Mouse (Mus musculus) spleen, postnatal 4 days (tissue): ENCODE measurements around the gene Treh.
"Not testable (repeated sequence)": the region's sequence is repeated elsewhere in the genome, so short reads cannot be mapped to it uniquely, and the experiment has no call there.

Experiments
- DNase-seq, 2 experiments: peaks; one replicate each; pipeline ENCODE4 v3.0.0; 2022; ENCODE audit warnings: low spot score in 2 of 2

Gene Treh

DNA sequence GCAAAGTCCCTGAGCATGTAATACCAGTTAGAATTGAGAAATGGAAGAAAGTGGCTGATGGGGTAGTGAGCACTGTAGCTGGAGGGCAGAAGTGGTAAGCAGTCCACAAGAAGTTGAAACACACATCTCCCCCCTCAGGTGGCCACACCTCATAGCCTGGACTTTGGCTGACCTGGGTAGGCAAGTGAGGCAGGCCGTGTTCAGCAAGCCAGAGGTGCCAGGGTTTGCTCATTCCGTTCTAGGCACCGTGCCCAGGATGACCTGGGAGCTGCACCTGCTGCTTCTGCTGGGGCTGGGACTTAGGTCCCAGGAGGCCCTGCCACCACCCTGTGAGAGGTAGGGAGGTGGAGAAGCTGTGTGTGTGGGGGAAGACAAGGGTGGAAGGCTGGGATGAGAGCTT is at the start of gene Treh:
Gene Treh, plus strand, starts transcription at position 229 of the 400 bp plus-strand sequence.
- no peak for DNase-seq

DNA sequence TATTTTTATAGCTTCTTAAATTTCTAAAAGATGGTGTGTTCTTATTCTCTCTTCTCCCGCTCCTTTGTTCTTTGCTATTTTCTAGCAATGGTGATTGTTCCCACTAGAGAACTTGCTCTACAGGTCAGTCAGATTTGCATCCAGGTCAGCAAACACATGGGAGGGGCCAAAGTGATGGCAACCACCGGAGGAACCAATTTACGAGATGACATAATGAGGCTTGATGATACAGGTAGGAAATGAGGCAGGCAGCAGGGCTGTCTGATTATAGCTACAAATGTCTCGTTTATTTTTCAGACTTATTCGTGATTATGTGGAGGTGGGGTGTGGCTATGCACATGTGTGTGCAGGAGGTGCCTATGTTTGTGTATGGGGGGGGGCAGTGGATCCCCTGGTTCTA is 48.6 kb upstream of the Treh start:
- no peak for DNase-seq

DNA sequence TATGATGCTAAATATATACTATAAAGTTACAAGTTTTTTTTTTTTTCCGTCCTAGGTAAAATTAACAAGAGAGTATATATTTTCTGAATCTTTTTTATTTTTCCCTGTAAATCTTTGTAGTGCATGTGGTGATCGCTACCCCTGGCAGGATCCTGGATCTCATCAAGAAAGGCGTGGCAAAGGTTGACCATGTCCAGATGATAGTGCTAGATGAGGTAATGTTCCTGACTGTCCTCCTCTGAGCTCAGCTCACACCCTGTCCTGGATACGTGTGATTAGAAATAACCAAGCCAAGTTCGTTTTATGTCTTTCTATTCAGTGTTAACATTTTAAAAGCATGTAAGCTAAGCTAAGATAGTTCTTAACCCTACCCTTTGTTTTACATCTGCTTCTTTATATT is 46.8 kb upstream of the Treh start:
- no peak for DNase-seq

- DNase-seq, result no peak
These were observed 35.4 kb upstream of the Treh start for GRCm38 (mm10) chr9:44637551-44638169.

DNA sequence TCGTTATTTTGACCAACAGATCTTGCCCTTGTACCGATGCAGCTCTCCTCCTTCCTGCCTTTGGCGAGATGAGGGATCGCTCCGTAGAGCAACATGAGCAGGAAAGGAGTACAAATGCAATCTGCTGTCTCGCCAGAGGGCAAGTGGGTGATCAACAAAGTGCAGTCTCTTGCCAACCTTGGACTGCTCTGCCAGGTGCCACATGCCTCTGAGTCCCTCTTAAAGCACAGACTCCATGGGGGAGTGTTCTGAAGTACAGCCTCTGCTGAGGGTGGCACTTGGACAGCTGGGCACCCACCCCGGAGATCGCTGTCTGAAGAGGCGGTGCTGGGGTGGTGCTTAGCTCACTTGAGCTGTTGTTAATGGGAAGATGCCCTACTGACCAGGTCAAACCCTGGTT is 34.3 kb upstream of the Treh start:
- DNase-seq, result not testable (repeated sequence)

GRCm38 (mm10) chr9:44640028-44640427 is 33.0 kb upstream of the Treh start:
- not testable (repeated sequence) for DNase-seq

- no peak for DNase-seq
These were observed 32.2 kb upstream of the Treh start for GRCm38 (mm10) chr9:44640646-44641357.

DNA sequence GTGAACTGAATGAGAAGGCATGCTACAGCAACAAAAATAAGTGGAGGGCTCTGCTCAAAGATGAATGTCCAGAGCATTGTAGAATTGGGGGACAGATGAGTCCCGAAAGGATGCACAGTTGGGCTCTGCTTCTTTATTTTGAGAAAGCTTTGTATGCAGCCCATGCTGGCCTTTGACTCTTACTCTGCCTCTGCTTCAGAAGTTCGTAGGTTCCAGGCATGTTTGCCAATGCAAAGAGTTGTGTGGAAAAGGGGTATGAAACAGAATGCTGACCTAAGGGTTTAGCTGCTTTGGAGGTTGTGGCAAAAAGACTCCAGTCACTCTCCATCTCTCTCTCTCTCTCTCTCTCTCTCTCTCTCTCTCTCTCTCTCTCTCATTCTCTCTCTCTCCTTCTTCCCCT is 31.4 kb upstream of the Treh start:
- DNase-seq, result no peak

DNA sequence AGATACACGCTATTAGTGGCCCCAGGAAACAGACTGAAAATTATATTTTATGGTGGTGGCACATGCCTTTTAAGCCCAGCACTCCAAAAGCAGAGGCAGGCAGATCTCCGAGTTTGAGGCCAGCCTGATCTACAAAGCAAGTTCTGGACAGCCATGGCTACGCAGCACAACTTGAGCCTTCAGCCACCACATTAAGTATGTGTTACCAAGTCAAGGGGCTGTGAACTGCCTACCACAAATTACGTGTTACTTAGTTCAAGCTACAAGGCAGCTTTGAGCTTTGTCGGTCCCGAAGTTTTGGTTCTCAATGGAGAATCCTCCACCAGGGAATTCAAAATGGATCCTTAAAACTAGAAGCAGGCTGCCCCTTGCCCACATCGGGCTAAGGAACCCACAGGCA is 29.9 kb upstream of the Treh start:
- no peak for DNase-seq

GRCm38 (mm10) chr9:44644186-44644585 is 28.8 kb upstream of the Treh start:
- no peak for DNase-seq

GRCm38 (mm10) chr9:44645481-44645880 is 27.6 kb upstream of the Treh start:
- no peak for DNase-seq

DNA sequence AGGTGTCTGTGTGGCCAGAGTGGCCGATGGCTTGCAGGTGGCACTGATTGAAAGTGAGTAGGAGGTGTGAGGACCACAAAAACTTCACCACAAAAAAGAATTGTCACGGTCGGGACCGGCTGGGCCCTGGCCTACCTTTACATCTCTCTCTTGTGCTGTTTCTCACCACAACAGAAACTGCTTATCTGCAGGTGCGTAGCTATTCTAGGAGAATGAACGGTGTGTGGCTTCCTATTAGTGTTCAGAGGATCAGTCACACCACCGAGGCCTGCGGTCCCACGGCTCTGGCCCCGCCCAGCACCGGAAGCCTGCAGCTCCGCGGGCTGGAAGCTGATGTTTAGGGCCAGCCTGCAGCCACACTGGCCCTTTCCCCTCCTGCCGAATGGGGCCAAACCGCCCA is 27.1 kb upstream of the Treh start:
- peak; percentile 68 to 83 for DNase-seq

GRCm38 (mm10) chr9:44646366-44646765 is 26.7 kb upstream of the Treh start:
- no peak for DNase-seq

- DNase-seq, result no peak
These were observed 26.0 kb upstream of the Treh start for GRCm38 (mm10) chr9:44647026-44647425.

- no peak for DNase-seq
These were observed 25.4 kb upstream of the Treh start for GRCm38 (mm10) chr9:44647656-44648055.

GRCm38 (mm10) chr9:44648881-44649281 is 24.2 kb upstream of the Treh start:
- DNase-seq, result no peak

DNA sequence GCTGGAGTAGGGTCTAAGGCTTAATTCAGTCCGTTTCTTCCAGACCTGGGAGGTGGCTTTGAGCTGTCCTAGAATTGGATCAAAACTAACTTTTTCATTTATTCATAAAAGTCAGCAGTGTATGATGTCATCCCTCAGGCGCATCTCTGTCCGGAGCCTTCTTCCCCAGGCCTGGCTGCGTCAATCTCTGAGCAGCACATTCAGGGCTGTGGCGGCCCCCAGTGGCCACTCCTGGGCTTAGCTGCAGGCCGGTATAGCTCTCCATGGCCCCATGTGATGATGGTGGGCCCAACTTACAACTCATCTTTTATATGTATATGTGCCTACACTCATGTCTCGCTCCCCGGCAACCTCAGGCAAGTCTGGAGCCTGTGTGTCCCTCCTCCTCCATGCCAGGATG is 21.0 kb upstream of the Treh start:
- peak; percentile 71 to 87 for DNase-seq

DNA sequence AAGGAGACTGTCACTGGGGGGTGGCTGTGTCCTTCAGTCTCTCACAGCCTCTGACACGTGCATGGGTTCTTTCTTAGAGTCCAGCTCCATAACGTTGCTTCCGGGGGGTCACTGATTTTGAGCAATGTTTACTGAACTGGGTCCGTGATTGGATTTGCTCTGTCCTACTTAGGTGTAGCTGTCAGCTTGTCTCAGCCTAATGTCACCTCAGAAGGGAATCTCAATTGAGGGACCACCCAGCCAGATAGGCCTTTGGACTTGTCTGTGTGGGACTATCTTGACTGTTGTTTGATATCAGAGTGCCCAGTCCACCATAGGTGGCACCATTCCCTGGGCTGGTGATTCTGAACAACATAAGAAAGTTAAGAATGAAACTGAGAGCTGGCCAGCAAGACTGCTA is 19.1 kb upstream of the Treh start:
- DNase-seq, result no peak

DNA sequence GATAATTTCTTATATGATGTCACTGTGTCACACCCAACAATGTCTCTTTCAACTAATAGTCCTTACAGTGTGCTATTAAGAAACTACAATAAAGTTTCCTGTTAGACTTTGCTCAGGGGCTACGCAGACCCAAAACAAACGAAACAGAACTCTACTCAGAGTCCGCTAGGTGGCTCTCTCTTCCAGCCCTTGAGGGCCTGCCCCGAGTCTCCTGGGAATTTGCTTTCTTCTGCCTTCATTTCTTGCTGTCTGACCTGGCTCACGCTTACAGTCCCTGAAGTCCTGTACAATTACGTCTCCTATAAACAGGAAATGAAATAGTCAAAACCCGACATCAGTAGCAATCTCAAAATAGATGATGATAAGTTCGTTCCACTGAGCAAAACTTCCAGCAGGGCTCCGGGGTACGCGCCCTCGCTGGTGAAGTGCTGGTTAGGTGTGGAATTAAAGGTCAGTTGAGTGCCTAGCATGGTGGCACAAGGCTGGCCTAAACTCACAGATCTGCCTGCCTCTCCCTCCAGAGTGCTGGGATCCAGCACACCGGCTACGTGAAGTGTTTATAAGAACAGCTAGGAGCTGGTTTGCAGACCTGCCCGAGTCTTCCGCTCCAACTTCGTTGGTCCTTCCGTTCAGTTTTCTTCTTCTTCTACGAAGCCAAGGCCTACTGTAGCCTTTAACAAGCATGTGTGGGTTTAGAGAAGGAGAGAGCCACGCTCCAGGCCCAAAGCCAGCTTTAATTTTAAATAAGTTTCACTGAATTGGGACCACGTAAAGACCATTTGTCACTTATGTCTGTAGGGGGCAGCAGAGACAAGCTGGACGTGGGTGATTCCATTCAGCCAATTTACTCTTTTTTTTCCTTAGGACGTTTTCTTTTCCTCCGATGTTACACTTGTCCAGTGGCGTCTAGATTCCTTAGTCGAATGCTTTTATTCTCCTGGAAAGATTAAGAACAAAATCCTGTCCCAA is 17.7 kb upstream of the Treh start:
- DNase-seq, result peak; percentile 57 to 74

- no peak for DNase-seq
These were observed 9.3 kb upstream of the Treh start for GRCm38 (mm10) chr9:44663706-44664105.

DNA sequence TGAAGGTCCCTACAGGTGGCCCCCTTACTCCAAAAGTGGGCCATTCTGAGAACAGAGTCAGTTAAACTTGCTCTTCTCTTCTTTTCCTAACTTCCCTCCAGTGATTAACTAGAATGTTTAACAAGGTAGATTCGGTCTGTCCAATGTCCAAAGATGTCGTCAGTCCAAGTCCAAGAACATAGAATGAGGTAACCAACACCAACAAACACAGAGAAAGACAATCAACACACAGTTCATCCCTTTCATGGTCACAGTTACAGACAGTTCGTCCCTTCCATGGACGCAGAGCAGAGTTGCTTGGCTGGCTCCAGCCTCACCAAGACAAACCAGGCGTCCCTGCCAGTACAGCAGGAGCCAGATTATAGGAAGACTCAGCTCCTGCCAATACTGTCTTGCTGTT is 1.6 kb upstream of the Treh start:
- DNase-seq, result no peak

DNA sequence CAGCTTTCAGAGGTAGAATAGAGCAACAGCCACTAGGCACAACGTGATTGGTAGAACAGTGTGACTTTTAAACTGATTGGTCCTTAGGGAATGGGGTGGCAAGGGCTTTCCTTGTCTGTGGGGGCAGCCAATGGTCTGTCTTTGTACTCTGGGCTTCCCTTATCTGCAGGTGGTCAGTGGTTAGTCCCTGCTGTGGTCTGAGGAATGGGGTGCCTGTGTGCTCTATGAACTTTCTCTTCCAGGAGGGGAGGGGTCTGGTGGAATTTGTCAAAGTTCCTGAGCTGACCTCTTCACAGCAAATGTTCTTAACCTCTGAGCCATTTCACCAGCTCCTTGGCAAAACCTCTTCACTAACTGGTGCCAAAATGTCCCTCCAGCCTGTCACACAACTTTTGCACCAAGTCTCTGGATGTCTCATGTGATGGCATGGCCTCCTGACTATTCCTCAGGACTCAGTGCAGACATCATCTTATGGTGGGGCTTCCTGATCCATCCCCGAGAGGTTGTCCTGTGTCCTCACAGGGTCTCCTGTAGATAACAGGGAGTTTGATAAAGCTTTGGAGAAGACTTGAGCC is 655 bp upstream of the Treh start:
- DNase-seq, result no peak
